In genomic region chr16:33508082-33508481, GRCm38 (mm10) we compare ENCODE assay signal across 26 mouse cellular contexts. TPM values are rescaled to one million over a fixed set of nuclear protein-coding genes. Genes with fewer than 3 reads are reported as not detected.
"Had no signal": no experiment of that assay in that cellular context is flagged by ENCODE, and none has a peak within 500 bp of the region (broad histone marks: within the 10 kb centered on the region; RNA-seq: fewer than 3 reads in every experiment).

No protein-coding gene starts in this region.

- H3K4me3 ChIP-seq: gastrocnemius, adult 2 months; heart, adult 2 months; heart, embryonic 13.5 days; heart, embryonic 15.5 days; hindbrain, embryonic 13.5 days; hindbrain, embryonic 15.5 days; intestine, embryonic 15.5 days; layer of hippocampus, adult 2 months; limb, embryonic 13.5 days; limb, embryonic 15.5 days; liver, embryonic 12.5 days had no signal

- H3K27me3 ChIP-seq: heart, embryonic 13.5 days; heart, embryonic 15.5 days; hindbrain, embryonic 13.5 days; hindbrain, embryonic 15.5 days; intestine, embryonic 15.5 days; limb, embryonic 13.5 days; limb, embryonic 15.5 days; liver, embryonic 12.5 days had no signal

- H3K9me3 ChIP-seq: heart, embryonic 13.5 days; heart, embryonic 15.5 days; hindbrain, embryonic 13.5 days; hindbrain, embryonic 15.5 days; intestine, embryonic 15.5 days; limb, embryonic 15.5 days; liver, embryonic 12.5 days had no signal

- DNase-seq: gastrocnemius, adult 2 months; gastrocnemius, postnatal 10 days; gastrocnemius, postnatal 25 days; heart, adult 2 months; heart, postnatal 14 days; heart, postnatal 4 days; kidney, adult 18-20 months; kidney, adult 8-10 months; kidney, postnatal 10 days; kidney, postnatal 25 days; kidney, postnatal 4 days; left cerebral cortex, postnatal 4 days had no signal

- H3K9ac ChIP-seq: heart, embryonic 13.5 days; heart, embryonic 15.5 days; hindbrain, embryonic 13.5 days; hindbrain, embryonic 15.5 days; intestine, embryonic 15.5 days; limb, embryonic 13.5 days; limb, embryonic 15.5 days; liver, embryonic 12.5 days; liver, embryonic 14.5 days had no signal

- ATAC-seq: inflammation-experienced regulatory T-cells, adult 6 months; intestine, embryonic 15.5 days; intestine, postnatal 0 days; liver, embryonic 12.5 days had no signal

- H3K4me2 ChIP-seq: heart, embryonic 11.5 days; heart, embryonic 13.5 days; heart, embryonic 15.5 days; hindbrain, embryonic 13.5 days; hindbrain, embryonic 15.5 days; intestine, embryonic 15.5 days; limb, embryonic 13.5 days; limb, embryonic 15.5 days; liver, embryonic 12.5 days had no signal

- H3K4me1 ChIP-seq: heart, embryonic 13.5 days; heart, embryonic 15.5 days; hindbrain, embryonic 13.5 days; hindbrain, embryonic 15.5 days; intestine, embryonic 15.5 days; limb, embryonic 13.5 days; limb, embryonic 15.5 days; liver, embryonic 12.5 days had no signal

- H3K27ac ChIP-seq: gastrocnemius, adult 2 months; heart, adult 2 months; heart, embryonic 13.5 days; heart, embryonic 15.5 days; hindbrain, embryonic 13.5 days; hindbrain, embryonic 15.5 days; intestine, embryonic 15.5 days; layer of hippocampus, adult 2 months; limb, embryonic 13.5 days; limb, embryonic 15.5 days; liver, embryonic 12.5 days; liver, embryonic 14.5 days had no signal

- H3K36me3 ChIP-seq: hindbrain, embryonic 15.5 days; intestine, embryonic 15.5 days had no signal

RNA-seq across cellular contexts. Expression of gene Slc12a8, which starts 9.0 kb away (rescaled TPM):
- total RNA-seq: granulocyte monocyte progenitor cell, adult 5-6 weeks had no signal
